Mouse (Mus musculus) gastrocnemius, postnatal 4 days (tissue): Measurements from ENCODE around the gene Golgb1. TPM values are rescaled to one million over a fixed set of nuclear protein-coding genes. Genes with fewer than 3 reads are reported as not detected.
"Not testable (repeated sequence)": the region's sequence is repeated elsewhere in the genome, so short reads cannot be mapped to it uniquely, and the experiment has no call there.

Source experiments
- DNase-seq, 2 experiments: peaks; one replicate each; pipeline ENCODE4 v3.0.0; 2021 to 2022; ENCODE audit warnings: low spot score in 2 of 2, mixed read lengths in 2 of 2
- long read RNA-seq, 2 experiments: library from polyadenylated mRNA; stranded (forward); transcript quantifications; one replicate each; pipeline ENCODE4 v2.0.0; 2021
- total RNA-seq, 2 experiments: library from RNA; stranded (reverse); gene quantifications; 2 replicates each; pipeline ENCODE4 v1.2.3; 2021

Golgb1 gene
- 10 to 100 TPM; 40.0 to 42.9 TPM for total RNA-seq
- long read RNA-seq, experiment 1, partial matches to known transcripts = 4 of 7 reads
- long read RNA-seq, experiment 1, other reads (novel, unspliced or antisense) = 3 of 7 reads
- long read RNA-seq, experiment 2, partial matches to known transcripts = 5 of 8 reads
- long read RNA-seq, experiment 2, other reads (novel, unspliced or antisense) = 3 of 8 reads

DNA sequence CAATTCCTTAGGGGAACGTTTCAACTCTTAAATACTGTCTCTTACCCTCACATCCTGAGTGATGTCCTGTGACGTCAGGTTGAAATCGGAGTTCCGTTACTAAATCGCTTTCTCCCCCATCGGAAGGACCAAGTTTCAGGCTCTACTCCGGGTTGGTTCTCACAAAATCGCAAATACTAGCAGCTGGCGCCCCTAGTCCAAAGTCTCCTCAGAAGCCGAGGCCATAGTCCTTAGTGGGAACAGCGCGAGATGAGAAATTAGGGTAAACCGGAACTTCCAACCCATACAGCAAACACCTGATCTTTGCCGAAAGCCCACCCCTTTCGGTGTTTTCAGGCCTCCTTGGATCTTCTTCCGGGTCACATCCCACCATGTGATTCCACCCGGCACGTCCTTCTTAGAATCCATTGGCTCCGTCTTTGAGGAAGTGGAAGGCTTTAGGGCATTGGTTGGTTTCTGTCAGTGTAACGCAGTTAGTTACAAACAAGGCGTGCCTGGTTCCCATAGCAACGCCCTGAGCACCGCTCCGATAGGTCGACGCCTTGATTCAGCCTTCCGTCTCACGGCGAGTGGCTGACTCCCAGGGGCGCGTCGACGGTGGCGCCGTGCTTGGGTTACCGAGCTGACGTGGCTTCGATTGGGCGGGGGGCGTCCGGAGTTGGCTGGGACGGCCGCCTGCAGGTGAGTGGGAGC, at the start of gene Golgb1, which contains the start of gene Eaf2:
Gene Golgb1 (plus strand): TSS at position 558 of the 693 bp plus-strand sequence.
Gene Eaf2 (minus strand): TSS at position 421 of the 693 bp plus-strand sequence.
- DNase-seq = peak; percentile 84 to 96

GRCm38 (mm10) chr16:36827611-36828053, 47.3 kb upstream of the Golgb1 start:
- DNase-seq = no peak

DNA sequence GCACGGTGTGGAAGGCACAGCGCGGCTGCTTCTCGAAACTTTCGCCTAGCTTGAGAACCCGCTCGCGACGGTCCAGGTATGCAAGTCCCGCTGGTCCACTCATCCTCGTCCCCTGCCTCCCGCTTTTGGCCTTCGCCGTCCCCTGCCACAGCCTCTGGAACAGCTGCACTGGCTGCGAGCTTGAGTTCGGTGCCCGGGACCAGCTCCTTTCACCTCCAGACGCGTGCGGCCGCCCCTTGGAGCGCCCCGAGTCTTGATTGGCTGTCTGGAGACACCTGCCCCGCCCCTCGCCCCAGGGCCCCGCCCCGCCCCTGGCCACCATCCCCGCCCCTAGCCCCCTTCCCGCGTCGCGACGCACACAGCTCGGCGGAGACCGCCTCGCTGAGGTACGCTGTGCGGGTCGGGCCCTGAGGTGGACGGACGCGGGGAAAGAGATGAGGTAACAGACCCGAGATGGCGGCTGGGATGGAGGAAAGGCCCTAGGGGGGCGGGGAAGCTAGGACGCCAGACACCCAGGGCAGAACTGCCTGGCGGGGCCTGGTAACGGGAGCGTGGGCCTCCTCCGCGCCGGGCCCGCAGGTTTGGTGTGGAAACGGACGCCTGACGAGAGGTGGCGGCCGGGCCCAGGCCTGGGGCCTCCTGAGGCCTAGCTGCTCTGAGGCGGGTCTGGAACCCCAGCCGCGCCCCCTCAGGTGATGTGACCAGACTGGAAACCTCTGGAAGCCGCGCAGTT, 46.7 kb upstream of the Golgb1 start, which contains the start of gene Iqcb1:
Gene Iqcb1 (plus strand): TSS at position 332 of the 733 bp plus-strand sequence.
- peak; percentile 59 to 82 for DNase-seq

DNA sequence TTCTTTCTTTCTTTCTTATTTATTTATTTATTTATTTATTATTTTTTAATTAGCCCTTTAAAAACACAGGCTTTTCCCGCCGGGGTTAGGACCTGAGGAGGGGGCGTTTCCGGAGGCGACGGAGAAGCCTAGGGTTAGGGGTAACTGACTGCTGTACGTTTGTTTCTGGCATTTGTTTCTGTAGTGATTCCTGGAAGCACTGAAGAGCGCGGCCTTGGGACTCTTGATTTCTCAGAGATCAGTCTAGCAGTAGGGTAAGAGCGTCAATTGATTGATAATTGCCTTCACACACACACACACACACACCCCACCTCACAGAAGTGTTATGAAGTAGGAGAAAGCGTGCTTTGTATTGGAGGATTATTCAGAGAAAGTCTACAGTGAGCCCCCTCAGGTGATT, 46.1 kb upstream of the Golgb1 start:
- DNase-seq = no peak

GRCm38 (mm10) chr16:36846894-36847293, 28.0 kb upstream of the Golgb1 start:
- DNase-seq = not testable (repeated sequence)

DNA sequence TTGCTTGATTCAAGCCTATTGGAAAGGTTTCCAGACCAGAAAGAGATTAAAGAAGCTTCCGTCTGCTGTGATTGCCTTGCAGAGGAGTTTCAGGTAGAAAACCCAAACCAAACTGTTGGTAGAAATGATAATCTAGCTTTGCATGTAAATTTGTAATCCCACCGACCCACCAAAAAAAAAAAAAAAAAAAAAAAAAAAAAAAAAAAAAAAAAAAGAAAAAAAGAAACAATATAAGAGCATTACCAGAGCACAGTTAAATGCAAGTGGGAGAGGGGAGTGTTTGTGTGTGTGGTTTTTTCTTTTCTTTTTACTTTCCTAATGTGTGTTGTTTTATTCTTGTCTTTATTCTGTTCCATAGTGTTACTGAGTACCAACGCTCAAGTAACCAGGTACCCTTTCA, 23.7 kb upstream of the Golgb1 start:
- no peak for DNase-seq

DNA sequence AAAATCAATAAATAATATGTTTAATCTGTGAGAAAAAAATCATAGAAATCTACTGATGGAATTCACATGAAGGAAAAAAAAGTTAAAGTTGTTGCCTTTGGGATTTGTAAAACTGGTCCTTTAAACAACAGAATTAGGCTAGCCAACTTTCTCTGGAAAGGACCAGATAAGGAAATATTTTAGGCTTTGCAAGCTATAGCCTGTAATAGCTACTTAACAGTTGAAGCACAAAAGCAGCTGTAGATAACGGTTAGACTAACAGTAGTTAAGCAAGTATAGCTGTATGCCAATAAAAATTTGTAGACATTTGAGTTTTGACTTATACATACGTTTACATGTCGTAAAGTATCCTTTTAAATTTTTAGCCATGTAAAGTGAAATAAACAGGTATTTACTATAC, 11.4 kb upstream of the Golgb1 start:
- DNase-seq = no peak

DNA sequence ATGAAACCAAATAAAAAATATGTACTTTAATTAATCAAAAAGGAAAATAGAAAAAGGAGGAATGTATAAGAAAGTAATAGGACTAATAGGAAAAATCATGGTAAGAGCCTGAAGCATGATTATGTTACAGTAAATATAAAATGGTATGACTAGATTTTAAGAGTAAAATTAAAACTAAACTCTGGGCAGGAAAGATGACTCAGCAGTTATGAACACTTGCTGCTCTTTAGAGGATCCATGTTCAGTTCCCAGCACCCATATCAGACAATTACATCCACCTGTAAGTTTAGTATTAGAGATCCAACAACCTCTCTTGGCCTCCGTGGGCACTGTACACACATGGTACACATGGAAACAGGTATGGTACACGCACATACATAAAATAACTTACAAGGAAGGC, 5.5 kb upstream of the Golgb1 start:
- DNase-seq = no peak

DNA sequence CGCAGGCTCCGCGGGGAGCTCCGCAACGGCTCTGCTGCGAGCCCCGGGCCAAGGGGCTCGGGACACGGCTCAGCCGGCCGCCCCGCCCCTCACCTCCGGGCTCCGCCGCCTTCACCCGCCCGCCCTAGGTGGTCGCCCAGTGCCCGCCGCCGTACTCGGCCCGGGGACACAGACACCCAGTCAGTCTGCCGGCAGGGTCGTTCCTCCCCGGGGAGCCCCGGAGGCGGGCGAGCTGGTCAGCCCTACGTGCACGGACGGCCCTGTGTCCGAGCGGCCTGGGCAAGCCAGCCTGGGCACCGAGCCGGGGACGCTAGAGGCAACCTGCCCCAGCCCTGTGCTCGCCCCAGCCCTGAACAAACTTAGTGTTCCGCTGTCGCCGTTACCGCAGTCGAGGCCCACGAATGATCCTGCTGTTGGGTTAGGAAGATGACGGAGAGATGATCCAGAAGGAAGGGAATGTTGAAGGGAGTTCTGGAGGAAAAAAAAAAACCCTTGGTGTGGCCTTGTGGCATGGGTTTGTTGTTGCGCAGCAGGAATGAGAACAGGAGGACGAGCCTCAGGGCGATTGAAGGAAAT, 424 bp downstream of the Golgb1 start:
- peak; percentile 49 to 67 for DNase-seq

- no peak for DNase-seq
Observed at GRCm38 (mm10) chr16:36877316-36877715, 2.4 kb downstream of the Golgb1 start.

- no peak for DNase-seq
Observed at GRCm38 (mm10) chr16:36882737-36883343, 7.9 kb downstream of the Golgb1 start.

DNA sequence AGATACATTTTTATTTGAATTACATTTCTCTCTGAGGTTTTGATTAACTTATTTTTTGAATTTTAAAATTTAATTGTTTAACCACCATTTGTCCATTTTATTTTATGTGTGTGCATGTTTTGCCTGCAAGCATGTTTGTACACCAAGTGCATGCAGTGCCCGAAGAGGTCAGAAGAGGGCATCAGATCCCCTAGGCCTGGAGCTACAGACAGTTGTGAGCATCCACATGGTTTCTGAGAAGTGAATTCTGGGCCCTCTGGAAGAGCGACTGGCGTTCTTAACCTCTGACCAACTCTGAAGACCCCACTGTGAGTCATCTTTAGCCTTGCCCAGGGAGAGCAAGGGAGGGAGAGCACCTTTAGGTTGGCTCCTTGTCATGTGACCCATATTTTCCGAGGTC, 9.9 kb downstream of the Golgb1 start:
- peak in 1 of 2 experiments; percentile 33 for DNase-seq

DNA sequence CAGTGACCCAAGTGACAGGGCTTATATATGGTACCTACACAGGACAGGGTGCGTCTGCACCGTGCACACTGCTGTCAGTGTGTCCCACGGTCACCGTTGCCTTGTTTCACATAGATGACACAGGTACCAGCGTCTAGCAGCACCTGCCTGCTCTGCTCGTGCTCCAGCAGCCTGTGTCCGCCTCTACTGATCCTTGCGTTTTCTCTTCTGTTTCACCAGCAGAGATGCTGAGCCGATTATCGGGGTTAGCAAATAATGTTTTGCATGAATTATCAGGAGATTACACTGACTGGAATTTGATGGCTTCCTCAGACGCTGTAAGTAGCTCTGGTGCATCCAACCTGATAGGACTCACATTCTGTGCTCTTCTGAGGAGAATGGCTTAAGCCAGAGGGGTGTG, 11.0 kb downstream of the Golgb1 start:
- no peak for DNase-seq

DNA sequence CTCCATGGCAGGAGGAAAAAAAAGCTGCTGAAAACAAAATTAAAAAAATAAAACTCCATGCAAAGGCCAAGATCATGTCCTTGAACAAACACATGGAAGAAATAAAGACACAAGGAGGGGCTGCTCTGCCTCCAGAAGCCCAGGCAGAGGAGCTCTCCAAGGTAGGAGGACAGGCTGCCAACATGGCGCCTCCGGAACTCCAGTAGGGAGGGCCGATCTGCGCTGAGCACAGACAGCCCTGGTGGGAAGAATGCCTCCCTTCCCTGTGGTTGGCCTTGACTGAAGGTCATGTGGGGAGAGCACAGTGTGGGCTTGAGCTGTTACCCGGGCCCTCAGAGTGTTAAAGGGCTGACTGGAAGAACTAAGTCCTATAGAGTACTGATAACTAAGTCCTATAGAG, 12.6 kb downstream of the Golgb1 start:
- no peak for DNase-seq

DNA sequence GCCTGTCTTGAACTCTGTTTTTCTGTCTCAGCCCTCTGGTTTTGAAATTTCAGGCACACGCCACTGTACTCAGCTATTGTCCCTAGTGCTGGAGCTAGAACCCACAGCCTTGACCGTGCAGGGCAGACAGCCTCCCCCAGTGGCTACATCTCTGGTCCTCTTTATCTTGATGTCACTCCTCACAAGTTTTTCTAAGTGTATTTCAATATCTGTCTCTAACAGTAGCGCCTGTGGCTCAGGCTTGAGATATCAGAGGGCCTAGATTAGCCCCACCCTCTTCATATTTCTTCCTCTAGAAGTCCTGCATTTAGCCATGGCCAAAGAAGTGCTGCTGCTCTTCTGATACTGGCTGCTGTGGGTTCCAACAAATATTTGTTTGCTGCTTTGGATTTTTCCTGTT, 15.6 kb downstream of the Golgb1 start:
- no peak for DNase-seq

GRCm38 (mm10) chr16:36891415-36891814, 16.5 kb downstream of the Golgb1 start:
- DNase-seq = no peak

DNA sequence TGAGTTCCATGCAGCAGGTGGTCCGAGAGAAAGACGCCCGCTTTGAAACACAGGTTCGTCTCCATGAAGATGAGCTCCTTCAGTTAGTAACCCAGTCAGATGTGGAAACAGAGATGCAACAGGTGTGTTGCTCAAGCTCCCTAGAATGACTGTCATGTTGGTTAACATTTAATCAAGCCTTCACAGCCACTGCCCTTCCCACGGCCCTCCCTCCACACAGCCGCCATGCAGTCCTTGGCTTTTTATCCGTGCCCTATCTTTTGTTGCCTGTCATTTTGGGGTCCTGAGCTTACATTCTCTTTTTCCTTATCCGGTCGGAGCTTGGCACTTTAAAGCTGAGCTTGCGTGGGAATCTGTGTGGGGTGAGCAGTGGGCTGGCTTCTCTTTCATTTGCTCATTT, 18.4 kb downstream of the Golgb1 start:
- DNase-seq = no peak

GRCm38 (mm10) chr16:36896712-36897111, 21.8 kb downstream of the Golgb1 start:
- no peak for DNase-seq

- DNase-seq = no peak
Observed at GRCm38 (mm10) chr16:36903156-36903555, 28.2 kb downstream of the Golgb1 start.

DNA sequence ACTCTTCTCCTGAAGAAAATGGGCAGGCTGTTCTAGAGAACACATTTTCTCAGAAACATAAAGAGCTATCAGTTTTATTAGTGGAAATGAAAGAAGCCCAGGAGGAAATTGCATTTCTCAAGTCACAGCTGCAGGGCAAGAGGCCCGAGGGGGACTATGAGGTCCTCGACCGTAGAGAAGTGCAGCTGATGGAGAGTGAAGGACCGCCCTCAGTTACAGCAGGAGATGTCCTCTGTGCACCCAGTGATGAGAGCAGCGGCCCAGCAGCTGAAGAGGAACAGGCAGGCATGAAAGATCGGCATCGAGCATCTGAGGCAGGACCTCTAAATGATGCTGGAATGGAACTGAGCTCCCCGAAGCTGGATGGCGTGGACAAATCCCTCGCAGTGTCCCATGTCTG, 37.0 kb downstream of the Golgb1 start:
- no peak for DNase-seq

DNA sequence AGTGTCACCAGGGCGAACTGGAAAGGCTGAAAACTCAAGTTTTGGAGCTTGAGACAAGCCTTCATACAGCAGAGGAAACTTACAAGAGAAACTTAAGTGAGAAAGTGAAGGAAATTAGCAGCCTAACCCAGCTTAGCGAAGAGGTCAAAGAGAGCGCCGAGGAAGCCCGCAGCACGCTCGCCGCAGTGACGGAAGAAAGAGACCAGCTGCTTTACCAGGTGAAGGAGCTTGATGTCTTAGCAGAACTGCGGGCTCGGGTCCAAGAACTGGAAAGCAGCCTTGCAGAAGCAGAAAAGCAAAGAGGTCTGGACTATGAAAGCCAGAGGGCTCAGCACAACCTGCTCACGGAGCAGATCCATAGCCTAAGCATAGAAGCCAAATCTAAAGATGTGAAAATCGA, 37.4 kb downstream of the Golgb1 start:
- no peak for DNase-seq
